Mouse (Mus musculus) gastrocnemius, postnatal 36 days (tissue): ENCODE results near the gene Garnl3. TPM values are rescaled to one million over a fixed set of nuclear protein-coding genes. Genes with fewer than 3 reads are reported as not detected.
"Not testable (repeated sequence)": the region's sequence is repeated elsewhere in the genome, so short reads cannot be mapped to it uniquely, and the experiment has no call there.

Experiments
- DNase-seq, 2 experiments: peaks; one replicate each; pipeline ENCODE4 v3.0.0; 2022
- intact Hi-C: fragments of 180-260 bp; cut with DNase I; formaldehyde crosslinking; loops from one replicate; pipeline ENCODE4 v1.15.1; 2025
- total RNA-seq, 2 experiments: library from RNA; stranded (reverse); gene quantifications; 2 replicates each; pipeline ENCODE4 v1.2.3; 2021

Gene Garnl3
- total RNA-seq, 2 experiments from 2014 or later: 0.64 to 0.69 TPM

- intact Hi-C loops: no loop called here
- no peak for DNase-seq
Measured at GRCm38 (mm10) chr2:33090620-33091520, 40.6 kb downstream of the Garnl3 start.

DNA sequence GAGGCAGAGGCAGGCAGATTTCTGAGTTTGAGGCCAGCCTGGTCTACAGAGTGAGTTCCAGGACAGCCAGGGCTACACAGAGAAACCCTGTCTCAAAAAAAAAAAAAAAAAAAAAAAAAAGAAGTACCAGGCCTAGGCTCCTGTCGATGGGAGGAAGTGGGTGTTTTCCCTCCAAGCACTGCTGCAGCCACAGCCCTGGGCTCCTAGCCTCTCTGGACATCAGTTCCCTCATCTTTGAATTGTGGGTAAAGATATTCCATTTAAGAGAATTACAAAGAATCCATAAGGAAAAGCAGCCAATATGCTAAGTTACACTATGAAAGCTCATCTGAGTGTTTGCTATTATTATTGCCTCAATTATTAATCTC lies 41.4 kb downstream of the Garnl3 start:
- intact Hi-C loops: not testable (repeated sequence)

GRCm38 (mm10) chr2:33089356-33090032 lies 42.0 kb downstream of the Garnl3 start:
- intact Hi-C loops: no loop called here
- no peak for DNase-seq

More for the DNA sequence above, 41.4 kb downstream of the Garnl3 start:
- DNase-seq: not testable (repeated sequence)

DNA sequence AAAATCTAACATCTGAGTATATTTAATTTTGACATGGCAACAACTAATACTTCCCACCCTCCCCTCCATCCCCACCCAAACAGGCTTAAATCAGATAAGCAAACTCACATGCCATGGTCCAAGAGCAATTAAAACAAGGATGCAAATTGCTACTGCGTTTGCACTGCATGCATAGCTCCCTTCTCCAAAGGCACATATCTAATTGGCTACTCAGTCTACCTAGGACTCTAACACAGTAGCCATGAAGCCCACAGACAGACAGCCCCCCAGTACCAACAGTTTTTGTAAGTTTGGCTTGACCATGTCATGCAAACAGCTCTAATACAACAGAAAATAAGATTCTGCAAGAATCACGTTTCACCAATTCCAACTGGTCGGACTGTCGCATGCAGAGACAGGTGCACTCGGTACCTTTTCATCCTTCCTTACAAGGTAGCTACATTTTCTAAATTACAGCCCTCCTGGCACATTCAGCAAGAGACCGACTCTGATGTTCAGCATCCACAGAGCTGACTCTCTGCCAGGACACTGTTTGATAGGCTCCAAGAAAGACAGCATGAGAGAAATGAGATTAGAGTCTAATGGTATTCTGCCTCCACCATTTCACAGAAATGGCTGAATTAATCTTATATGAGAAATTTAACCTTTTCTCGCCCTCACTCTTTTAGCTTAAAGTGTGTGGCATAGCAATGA lies 44.6 kb downstream of the Garnl3 start:
- intact Hi-C loops: no loop called here
- no peak for DNase-seq

- DNase-seq: no peak
- intact Hi-C loops: no loop called here
Measured at GRCm38 (mm10) chr2:33086016-33086596, 45.3 kb downstream of the Garnl3 start.

DNA sequence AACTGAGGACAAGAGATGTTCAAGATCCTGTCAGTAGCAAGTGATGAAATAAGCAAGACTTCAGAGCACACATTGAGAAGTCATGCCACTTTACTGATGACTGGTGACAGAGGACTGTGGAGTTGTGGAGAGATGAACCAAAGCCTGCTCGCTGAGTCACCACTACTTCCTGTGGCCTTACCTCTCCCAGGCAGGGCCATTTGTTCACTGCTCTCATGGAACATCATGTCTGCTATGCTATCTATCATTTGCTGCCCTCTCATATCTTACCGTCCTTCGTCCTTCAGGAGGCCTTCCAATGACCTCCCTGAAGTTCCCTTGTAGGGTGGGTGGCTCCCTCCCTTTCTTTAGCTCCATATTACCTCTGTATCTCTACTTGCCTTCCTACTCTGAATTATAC lies 47.2 kb downstream of the Garnl3 start:
- intact Hi-C loops: no loop called here
- no peak for DNase-seq

GRCm38 (mm10) chr2:33080166-33080565 lies 51.3 kb downstream of the Garnl3 start:
- intact Hi-C loops: no loop called here
- DNase-seq: no peak

- DNase-seq: no peak
- intact Hi-C loops: no loop called here
Measured at GRCm38 (mm10) chr2:33077252-33077651, 54.2 kb downstream of the Garnl3 start.

- DNase-seq: no peak
- intact Hi-C loops: no loop called here
Measured at GRCm38 (mm10) chr2:33074931-33075330, 56.5 kb downstream of the Garnl3 start.

- intact Hi-C loops: no loop called here
- no peak for DNase-seq
Measured at GRCm38 (mm10) chr2:33074188-33074587, 57.3 kb downstream of the Garnl3 start.

DNA sequence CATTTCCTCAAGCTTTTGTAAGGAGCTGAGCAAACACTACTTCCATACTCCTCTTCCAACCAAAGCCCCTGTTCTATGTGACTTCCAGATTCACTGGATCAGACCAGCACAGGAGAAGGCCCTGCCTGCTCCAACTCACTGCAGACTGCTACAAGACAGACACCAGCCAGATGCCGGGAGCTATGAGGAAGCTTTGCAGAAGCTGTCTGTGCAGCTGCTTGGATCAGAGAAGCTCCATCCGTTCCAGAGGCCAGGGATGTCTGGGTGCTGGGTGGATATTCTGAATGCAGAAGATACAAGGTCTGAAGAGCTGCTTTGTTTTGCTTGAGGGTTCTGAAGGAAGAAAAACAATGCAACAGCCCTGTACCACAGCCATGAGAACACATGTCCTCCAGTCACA lies 59.1 kb downstream of the Garnl3 start:
- no peak for DNase-seq
- intact Hi-C loops: no loop called here

GRCm38 (mm10) chr2:33065610-33066009 lies 65.8 kb downstream of the Garnl3 start:
- intact Hi-C loops: no loop called here
- no peak for DNase-seq

- intact Hi-C loops: no loop called here
- no peak for DNase-seq
Measured at GRCm38 (mm10) chr2:33062744-33063143, 68.7 kb downstream of the Garnl3 start.

DNA sequence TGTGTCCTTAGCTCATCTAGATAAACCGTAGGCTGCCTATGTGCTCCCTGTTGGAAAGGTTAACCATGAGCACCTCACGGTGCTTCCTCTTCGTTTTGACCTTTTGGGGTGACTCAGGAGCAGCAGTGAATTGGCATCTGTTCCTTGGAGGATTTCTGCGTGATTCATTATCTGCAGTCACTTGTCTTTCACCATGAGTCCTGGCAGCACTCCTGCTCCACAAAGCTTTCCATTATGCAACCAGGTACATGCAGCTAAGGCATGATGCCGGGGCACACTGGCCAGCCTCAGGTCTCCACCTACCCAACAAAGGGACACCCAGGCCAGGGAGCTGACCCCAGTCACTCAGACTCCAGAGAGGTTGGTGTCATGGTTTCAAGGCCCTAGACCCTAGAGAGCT lies 72.5 kb downstream of the Garnl3 start:
- no peak for DNase-seq
- intact Hi-C loops: no loop called here

DNA sequence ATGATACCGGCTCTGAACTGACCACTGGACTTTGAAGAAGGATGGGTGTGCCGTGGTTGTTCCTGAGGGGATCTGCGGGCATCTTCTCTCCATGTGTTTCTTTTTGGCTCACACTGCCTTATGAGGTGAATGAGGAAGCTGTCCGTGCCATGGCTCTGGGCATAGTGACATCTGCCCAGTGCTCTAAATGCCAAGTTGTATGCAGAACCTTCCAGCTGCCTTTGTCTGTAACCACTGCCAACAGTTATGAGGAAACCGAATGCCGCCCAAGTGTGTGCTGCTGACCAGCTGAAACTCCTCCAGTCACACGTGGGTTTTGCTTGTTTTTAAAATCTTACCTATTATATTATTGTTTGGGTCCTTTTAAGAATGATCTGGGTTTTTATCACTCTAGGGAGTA lies 73.9 kb downstream of the Garnl3 start:
- intact Hi-C loops: no loop called here

DNA sequence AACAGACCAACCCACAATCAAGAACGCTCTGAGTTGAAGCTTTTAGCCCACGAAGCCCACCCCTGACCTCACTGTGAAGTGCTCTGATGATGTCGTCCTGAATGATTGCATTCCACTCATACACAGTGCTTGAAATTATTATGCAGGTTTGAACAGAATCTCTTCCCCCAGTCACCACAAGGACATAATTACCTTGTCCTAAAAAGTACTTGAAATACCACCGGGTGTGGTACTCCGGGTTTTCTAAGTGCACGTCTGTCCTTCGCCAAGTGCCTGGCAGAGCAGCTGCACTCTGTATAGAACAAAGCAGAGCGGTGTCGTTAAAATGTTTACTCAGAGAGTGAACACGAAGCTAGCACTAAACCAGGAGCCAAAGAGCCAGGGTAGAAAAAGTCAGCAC lies 77.5 kb downstream of the Garnl3 start:
- DNase-seq: no peak
- intact Hi-C loops: no loop called here

More for the DNA sequence above, 73.9 kb downstream of the Garnl3 start:
- DNase-seq: no peak

GRCm38 (mm10) chr2:33047360-33047759 lies 84.1 kb downstream of the Garnl3 start:
- no peak for DNase-seq
- intact Hi-C loops: no loop called here

DNA sequence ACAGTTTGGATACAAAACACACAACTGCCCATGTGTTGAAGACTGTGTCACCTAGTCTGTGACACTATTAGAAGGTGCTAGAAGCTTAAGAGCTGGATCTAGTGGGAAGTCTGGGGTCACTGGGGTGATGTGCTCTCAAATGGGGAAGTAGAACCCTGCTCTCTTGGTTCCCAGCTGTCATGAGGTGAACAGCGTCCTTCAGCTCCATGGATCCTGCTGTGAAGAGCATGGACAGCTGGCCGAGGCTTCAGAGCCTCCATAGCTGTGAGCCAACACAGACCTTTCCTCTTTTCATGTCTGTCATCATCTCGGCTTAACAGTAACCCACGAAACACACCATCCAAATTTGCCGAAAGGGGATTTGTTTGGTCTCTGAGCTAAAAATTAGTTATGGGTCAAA lies 84.5 kb downstream of the Garnl3 start:
- intact Hi-C loops: no loop called here
- no peak for DNase-seq

GRCm38 (mm10) chr2:33045899-33046298 lies 85.6 kb downstream of the Garnl3 start:
- no peak for DNase-seq
- intact Hi-C loops: no loop called here

- intact Hi-C loops: no loop called here
- no peak for DNase-seq
Measured at GRCm38 (mm10) chr2:33042781-33043180, 88.7 kb downstream of the Garnl3 start.

GRCm38 (mm10) chr2:33041571-33041970 lies 89.9 kb downstream of the Garnl3 start:
- intact Hi-C loops: no loop called here
- no peak for DNase-seq
